Mouse (Mus musculus) thymus, adult 2 months (tissue): ENCODE results near the gene Gm16381.
"Not testable (repeated sequence)": the region's sequence is repeated elsewhere in the genome, so short reads cannot be mapped to it uniquely, and the experiment has no call there.

Experiments
- CTCF ChIP-seq: fragments of 200-500 bp; IDR thresholded peaks from 2 replicates; pipeline ENCODE4 v1.5.1; 2012; ENCODE audit warnings: mild to moderate bottlenecking, control low read depth, low read length, moderate library complexity, borderline replicate concordance; ENCODE audit not compliant: control insufficient read depth, poor library complexity, insufficient read depth; ENCODE audit errors: extremely low read depth
- POLR2A ChIP-seq: fragments of 200-500 bp; IDR thresholded peaks from 2 replicates; pipeline ENCODE4 v1.6.1; 2012; ENCODE audit warnings: mild to moderate bottlenecking, low read length, control low read depth, moderate library complexity; ENCODE audit not compliant: control insufficient read depth, poor library complexity, insufficient read depth; ENCODE audit errors: extremely low read depth

DNA sequence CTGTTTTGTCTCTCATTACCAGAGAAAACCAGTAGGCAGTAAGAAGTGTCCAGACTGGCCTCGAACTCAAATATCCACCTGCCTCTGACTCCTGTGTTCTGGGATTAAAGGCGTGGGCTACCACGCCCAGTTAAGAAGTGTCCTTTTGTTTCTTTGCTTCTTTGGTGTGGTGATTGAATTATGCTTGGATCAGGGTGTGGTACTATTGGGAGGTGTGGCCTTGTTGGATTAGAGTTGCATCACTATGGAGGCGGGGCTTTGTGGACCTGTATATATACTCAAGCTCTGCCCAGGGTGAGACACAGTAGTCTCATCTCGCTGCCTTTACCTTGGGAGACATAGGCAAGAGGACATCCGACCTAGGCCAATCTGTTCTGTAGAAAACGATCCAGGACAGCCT lies 25.9 kb downstream of the Gm16381 start, which contains the start of gene Gm4027:
- not testable (repeated sequence) for TF ChIP-seq CTCF, POLR2A
